Mouse (Mus musculus) telencephalon, adult 2 months (tissue): Measurements from ENCODE around the gene Bicral.

Experiments
- DNase-seq: peaks from one replicate; pipeline ENCODE4 v3.0.0-alpha.2; 2011; ENCODE audit warnings: low read depth, low spot score

The Bicral gene

GRCm38 (mm10) chr17:46843716-46844115, 14.6 kb downstream of the Bicral start:
- DNase-seq: no peak

DNA sequence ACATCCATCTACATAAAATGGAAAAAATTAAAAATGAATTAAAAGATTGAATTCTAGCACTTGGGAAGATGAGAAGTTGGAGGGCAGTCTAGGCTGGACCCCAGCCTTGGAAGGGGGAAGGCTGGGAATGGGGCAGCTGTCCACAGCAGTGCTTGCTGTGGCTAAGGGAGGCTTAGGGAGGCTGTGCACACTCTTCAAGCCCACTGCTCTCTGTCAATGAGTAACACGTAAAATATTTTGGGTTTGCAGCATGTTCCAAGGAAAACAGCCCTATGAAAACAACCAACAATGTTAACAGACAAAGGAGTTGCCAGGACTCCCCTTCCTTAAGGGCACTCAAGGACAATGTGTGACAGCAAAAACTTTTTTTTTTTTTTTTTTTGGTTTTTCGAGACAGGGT, 15.3 kb downstream of the Bicral start:
- no peak for DNase-seq

- no peak for DNase-seq
These were observed 17.8 kb downstream of the Bicral start for GRCm38 (mm10) chr17:46840304-46841010.

DNA sequence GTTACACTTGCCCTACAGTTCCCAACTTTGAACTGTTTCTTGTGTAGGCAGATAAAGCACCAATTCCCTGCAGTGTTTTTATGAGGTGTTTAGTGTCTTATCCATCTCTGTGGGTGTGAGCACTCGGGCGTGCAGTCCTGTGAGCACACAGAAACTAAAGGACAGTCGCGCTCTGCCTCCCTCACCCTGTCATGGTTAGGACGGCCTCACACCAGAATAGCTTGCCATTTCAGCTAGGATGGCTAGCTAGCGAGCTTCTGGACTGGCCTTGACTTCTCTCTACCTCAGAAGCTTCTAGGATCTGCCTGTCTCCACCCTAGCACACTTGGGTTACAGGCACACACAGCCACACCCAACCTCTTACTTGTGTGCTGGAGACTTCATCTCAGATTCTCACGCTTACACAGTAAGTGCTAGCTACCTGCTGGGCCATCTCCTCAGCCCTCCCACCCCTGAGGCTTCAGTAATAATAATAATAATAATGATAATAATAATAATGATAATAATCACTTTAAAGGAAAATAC, 19.8 kb downstream of the Bicral start:
- DNase-seq: no peak

DNA sequence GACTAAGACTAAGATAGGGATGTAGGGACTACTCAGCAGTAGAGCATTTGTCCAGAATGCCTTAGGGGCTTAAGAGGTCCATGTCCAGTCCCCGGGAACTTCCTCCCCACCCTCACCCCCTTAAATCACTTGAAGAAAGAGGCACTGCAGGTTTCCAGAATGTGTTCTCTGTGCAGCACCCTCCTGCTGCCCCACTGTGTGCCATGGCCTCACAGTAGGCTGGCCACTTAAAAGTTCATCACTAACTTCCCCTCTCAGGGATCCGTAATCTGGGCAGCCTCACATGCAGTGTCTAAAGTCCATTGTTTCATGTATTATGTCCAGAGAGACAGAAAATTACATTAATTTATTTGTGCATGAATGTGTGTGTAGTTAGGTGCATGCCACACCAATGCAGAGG, 20.4 kb downstream of the Bicral start:
- DNase-seq: no peak

DNA sequence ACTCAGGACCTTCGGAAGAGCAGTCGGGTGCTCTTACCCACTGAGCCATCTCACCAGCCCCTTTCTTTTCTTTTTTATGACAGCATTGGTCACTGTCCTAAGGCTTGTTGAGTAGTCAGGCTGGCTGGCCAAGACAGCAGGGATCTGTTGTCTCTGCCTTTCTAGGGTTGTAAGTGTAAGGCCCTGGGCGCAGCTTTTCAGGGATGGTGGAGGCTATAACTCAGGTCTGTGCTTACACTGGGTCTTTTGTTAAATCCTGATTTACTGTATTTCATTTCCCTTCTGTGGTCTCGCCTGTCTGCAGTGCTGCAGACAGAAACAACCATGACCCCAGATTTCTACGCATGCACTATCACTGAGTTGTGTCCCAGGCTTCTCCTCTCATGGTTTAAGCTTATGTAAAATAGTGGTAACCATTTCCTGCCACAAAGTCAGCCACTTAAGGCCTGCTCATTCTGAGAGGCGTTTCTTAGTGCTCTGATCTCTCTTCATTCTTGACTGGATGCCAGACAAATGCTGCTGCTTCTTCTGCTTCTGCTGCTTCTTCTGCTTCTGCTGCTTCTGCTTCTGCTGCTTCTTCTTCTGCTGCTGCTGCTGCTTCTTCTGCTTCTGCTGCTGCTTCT, 23.1 kb downstream of the Bicral start:
- DNase-seq: no peak

GRCm38 (mm10) chr17:46832981-46833305, 25.3 kb downstream of the Bicral start:
- DNase-seq: no peak

DNA sequence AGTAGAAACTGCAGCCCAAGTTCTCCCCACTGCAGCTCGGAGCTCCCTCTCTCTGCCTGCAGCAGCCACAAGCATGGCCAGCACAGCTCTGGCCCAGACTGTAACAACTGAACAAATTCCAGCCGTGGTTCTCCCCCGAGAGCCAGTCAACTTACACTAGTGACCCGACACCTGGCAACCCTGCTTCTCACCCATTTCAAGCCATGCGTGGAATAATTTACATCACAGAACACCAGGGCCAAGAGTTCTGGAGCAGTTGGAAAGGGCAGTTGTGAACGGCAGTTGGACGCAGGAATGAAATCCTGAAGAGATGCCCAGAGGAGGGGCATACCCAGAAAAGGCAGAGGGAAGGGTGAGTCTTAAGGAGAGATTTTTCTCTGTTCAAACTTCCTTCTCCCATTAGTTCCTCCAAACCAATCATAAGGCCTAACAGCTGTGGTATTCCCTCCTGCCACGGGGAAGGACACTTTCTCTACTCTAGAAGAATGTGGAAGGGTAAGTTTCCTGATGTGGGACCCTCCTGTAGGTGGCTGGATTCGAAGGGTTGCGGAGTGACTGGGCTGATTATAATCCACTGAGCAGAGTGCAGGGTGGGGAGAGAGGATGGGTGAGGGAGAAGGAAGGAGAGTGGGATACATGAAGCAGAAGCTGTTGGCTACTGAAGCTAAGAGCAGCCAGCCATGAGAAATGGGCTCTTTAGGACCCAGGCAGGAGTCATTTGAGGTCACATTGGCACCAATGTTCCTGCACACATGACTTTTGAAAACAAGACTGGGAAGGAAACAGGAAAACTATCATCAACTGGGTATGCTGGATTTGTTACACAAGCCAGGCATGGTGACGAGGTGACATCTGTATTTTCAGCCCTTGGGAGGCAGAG, 25.9 kb downstream of the Bicral start:
- no peak for DNase-seq

DNA sequence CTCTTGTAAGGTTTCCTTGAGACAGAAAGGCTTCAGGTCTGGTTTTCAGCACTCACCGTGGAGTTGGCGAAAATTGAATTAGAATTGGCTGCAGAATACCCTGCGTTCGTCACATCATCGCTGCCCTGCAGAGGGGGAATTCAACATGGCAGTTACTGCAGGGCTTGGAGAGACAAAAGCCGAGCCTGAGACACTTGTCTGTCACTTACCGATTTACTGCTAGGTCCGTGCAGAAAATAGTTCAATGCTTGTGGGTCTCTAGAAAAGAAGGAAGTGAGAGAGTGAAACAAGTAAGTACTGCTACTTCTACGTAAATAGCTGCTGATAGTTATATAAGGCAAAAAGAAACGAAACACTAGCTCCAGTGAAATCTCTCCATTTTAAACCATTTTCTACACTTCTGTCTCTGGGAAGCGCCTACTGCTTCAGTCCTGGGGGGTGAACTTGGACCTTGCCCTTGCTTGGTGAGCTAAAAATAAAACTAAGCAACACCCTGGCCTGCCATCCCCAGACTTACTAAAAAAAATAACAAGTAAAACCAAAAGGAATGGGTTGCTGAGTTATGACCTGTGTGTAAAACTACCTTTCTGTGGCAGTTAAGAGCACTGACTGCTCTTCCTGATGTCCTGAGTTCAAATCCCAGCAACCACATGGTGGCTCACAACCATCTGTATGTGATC, 28.3 kb downstream of the Bicral start:
- no peak for DNase-seq

- DNase-seq: no peak
These were observed 29.3 kb downstream of the Bicral start for GRCm38 (mm10) chr17:46828935-46829334.

GRCm38 (mm10) chr17:46823091-46823490, 35.2 kb downstream of the Bicral start:
- DNase-seq: no peak

DNA sequence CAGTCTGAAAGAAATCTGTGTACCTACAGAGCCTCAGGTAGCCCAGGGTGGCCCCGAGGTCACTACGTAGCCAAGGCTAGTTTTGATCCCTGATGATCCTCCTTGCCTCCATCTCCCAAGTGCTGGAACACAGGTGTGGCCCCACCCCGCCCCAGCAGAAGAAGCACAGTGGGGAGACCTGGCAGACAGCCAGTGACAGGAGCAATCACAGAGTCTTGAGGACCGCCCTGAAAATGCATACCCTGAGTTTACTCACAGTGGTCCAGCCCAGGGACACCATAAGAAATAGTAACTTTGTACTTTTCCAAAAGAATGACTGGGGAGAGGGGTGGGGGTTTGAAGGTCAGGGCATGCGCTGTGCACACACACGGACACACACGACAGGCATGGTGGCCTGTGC, 37.7 kb downstream of the Bicral start:
- DNase-seq: no peak

DNA sequence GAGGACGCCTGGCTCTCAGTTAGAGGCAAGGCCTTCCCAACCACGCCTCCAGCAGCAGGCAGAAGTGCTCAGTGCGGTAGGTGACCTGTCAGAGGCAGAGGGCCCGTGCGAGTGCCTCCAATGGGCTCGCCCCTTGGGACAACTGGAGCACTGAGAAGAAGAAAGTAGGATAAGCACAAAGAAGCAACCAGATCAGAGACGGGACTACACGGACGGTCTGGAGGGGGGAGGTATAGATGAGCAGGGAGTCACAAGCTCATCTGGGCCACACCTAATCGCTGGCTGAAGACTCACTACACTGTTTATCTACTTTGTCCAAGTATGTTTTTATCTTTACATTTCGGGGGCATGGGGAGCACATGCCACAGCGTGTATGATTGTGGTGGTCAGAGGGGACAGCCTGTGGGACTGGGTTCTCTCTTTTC, 40.5 kb downstream of the Bicral start:
- DNase-seq: no peak

GRCm38 (mm10) chr17:46816306-46816705, 42.0 kb downstream of the Bicral start:
- DNase-seq: no peak

GRCm38 (mm10) chr17:46814497-46814896, 43.8 kb downstream of the Bicral start:
- DNase-seq: no peak

GRCm38 (mm10) chr17:46813637-46814036, 44.6 kb downstream of the Bicral start:
- DNase-seq: no peak

GRCm38 (mm10) chr17:46812442-46812841, 45.8 kb downstream of the Bicral start:
- no peak for DNase-seq

DNA sequence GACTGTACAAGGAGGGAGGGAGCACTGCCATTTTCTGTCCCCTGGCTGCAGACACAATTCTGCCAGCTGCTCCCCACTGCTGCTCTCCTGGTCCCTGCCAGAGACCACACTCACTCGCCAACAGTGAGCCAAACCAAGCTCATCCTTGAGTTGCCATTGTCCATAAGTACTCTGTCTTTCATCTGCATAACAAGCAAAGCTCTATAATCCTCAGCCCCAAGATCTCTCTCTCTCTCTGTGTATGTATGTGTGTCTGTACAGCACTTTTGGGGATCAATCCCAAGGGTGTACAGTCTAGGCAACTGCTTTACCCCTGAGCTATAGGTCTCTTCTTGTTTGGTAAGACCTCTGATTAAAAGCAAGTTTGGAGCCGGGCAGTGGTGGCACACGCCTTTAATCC, 47.6 kb downstream of the Bicral start:
- DNase-seq: no peak

DNA sequence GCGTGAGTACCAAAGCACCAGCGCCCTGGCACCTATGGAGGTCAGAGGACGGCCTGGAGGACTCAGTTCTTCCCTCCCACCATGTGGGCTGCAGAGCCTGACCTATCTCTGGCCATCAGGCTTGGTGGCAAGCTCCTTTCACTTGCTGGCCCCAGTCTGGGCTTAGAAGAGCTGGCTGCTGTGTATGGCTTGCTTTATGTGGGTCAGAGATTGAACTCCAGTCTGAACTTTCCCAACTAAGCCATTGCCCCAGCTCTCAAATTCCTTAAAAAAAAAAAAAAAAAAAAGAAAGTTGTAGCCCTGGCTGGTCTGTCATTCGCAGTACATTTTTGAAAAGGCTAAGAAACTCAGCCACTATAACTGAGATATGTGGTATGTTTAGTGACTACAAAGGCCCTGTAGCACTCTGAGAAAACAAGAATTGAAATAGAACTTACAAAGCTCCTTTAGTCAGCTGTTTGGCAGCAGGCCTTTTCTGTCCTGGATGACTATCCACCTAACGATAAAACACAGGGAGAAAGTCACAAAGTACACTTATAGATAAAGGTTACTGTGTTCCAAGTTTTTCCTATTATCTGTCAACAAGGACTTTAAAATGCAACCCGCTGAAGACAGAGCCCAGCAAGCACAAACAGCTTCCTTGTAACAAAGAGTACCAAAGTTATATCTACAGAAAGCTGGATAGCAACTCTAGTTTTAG, 49.0 kb downstream of the Bicral start:
- DNase-seq: no peak

GRCm38 (mm10) chr17:46808376-46808775, 49.9 kb downstream of the Bicral start:
- DNase-seq: no peak

DNA sequence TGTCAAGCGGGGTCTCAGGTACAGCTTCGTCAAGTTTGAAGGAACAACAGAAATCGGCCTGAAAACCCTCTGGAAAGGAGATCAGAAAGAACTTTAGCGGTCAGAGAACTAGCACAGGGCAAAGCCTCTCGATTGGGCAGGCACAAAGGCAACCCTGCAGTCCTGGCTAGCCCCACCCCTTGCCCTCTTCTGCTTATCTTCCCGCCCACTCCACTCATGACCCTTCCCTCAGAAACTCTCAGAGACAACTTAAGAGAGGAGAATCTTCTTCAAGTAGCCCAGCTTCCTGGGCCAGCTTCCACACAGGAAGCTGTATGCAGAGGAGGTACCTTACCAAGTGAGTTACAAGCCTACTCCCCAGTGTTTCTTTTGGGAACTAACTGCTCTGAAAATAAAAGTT, 56.5 kb downstream of the Bicral start:
- no peak for DNase-seq
